Mouse (Mus musculus): ENCODE results near the gene Mecom. TPM values are rescaled to one million over a fixed set of nuclear protein-coding genes. Genes with fewer than 3 reads are reported as not detected.

Mecom gene
- polyA plus RNA-seq, 1 experiment, result 1.8 TPM

DNA sequence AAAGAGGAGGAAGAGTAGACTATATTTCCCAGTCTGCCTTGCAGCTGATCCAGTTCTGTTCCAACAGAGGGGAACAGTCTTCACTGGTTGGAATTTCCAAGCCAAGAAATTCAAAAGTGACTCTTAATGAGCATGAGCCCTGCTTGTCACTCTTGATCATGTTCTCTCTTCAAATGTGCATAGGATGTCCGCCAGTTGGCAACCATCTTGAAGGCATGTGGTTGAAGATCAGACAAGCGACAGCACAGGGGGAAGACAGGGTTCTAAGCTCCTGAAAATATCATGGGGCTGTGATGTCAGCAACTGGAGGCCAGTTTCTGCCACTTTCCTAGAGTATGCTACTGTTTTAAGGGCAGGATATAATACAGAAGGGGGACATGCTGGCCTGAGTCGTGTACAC, 414.8 kb downstream of the Mecom start:
- Histone ChIP-seq H3K36me3 (ENCODE audit: control insufficient read depth, insufficient read depth) (no peaks in the 10 kb centered on the region), H3K27me3 (ENCODE audit: control insufficient read depth, insufficient read depth, insufficient read length) (no peaks in the 10 kb centered on the region), H3K79me2 (ENCODE audit: control insufficient read depth, insufficient read depth) (no peaks in the 10 kb centered on the region), H3K4me2 (ENCODE audit: low read depth) (no peak overlapping the region), H3ac (ENCODE audit: control insufficient read depth, insufficient read length) (no peak overlapping the region), H3K4me3 (no peak overlapping the region)
- no peak for TF ChIP-seq MAX (IDR thresholded peaks at IDR 0.05; ENCODE audit: low read depth)
- no peak for TF ChIP-seq USF1 (IDR thresholded peaks at IDR 0.05; ENCODE audit: low read depth)
- no peak for TF ChIP-seq POLR2AphosphoS2 (IDR thresholded peaks at IDR 0.05; ENCODE audit: insufficient read length, low read depth)
- TF ChIP-seq TCF3 (IDR thresholded peaks at IDR 0.05; ENCODE audit: insufficient read length, low read depth), result no peak
- TF ChIP-seq REST (IDR thresholded peaks at IDR 0.05; ENCODE audit: insufficient read depth, insufficient read length), result no peak
- TF ChIP-seq CEBPB (IDR thresholded peaks at IDR 0.05; ENCODE audit: insufficient read depth, poor library complexity, severe bottlenecking), result no peak
- TF ChIP-seq TCF12 (IDR thresholded peaks at IDR 0.05; ENCODE audit: insufficient read depth, poor library complexity, severe bottlenecking), result no peak
- TF ChIP-seq E2F4 (IDR thresholded peaks at IDR 0.05; ENCODE audit: insufficient read depth), result no peak
- TF ChIP-seq MYOD1 (IDR thresholded peaks at IDR 0.05; ENCODE audit: control insufficient read depth in 1 of 3, insufficient read length in 2 of 3, low read depth in 2 of 3), result no peak
- no peak for TF ChIP-seq POLR2A (IDR thresholded peaks at IDR 0.05; ENCODE audit: insufficient read length, low read depth)
- no peak for TF ChIP-seq MYOG (IDR thresholded peaks at IDR 0.05; ENCODE audit: control insufficient read depth in 1 of 3, insufficient read depth in 1 of 3, insufficient read length in 2 of 3, low read depth in 2 of 3)
- no peak for TF ChIP-seq SRF (IDR thresholded peaks at IDR 0.05; ENCODE audit: control insufficient read depth, insufficient read length, low read depth)

DNA sequence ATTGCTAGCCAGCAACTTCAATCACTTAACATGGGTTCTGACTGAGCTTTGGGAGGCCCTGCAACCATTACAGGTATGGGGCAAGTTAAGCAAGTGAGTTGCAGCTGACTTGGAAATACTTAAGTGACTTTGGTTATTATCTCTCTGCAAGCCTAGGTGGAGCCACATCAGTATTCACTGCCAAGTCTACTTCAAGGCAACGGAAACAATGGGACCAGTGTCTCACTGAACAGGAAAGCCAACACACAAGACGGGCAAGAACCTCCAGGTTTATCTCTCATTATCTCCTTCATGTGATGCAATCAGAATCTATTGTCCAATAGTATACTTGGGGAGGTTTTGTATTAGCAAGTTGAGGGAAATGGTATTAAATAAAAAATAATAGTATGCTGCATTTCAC, 415.4 kb downstream of the Mecom start:
- Histone ChIP-seq H3K4me2 (ENCODE audit: low read depth) (no peak overlapping the region), H3ac (ENCODE audit: control insufficient read depth, insufficient read length) (no peak overlapping the region), H3K27me3 (ENCODE audit: control insufficient read depth, insufficient read depth, insufficient read length) (no peaks in the 10 kb centered on the region), H3K79me2 (ENCODE audit: control insufficient read depth, insufficient read depth) (no peaks in the 10 kb centered on the region), H3K4me3 (no peak overlapping the region), H3K36me3 (ENCODE audit: control insufficient read depth, insufficient read depth) (no peaks in the 10 kb centered on the region)
- TF ChIP-seq MYOD1 (IDR thresholded peaks at IDR 0.05; ENCODE audit: control insufficient read depth in 1 of 3, insufficient read length in 2 of 3, low read depth in 2 of 3), result no peak
- no peak for TF ChIP-seq CEBPB (IDR thresholded peaks at IDR 0.05; ENCODE audit: insufficient read depth, poor library complexity, severe bottlenecking)

DNA sequence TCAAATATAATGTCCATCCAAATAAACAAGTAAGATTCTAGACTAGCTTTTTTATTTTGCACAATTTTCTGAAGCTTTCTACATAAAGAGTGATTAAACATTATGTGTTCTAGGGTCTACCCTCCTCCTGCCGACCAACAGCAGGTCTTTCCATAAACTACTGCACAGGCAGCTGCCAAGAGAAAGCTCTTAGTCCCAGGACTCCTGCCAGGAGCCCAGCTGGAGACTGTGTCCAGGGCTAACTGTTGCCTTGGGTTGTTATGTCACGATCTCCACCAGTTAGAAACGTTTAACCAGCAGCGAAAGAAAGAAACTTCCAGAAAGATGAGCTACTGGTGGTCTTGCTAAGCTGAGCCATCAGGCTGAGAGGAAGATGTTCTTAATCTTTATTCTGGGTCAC, 417.3 kb downstream of the Mecom start:
- no peaks in the 10 kb centered on the region for H3K36me3 ChIP-seq (ENCODE audit: control insufficient read depth, insufficient read depth)
- H3K4me2 ChIP-seq (ENCODE audit: low read depth), result no peak overlapping the region
- no peaks in the 10 kb centered on the region for H3K79me2 ChIP-seq (ENCODE audit: control insufficient read depth, insufficient read depth)
- H3ac ChIP-seq (ENCODE audit: control insufficient read depth, insufficient read length), result no peak overlapping the region
- no peak overlapping the region for H3K4me3 ChIP-seq
- H3K27me3 ChIP-seq (ENCODE audit: control insufficient read depth, insufficient read depth, insufficient read length), result no peaks in the 10 kb centered on the region
- TF ChIP-seq REST (IDR thresholded peaks at IDR 0.05; ENCODE audit: insufficient read depth, insufficient read length) (no peak), MYOG (IDR thresholded peaks at IDR 0.05; ENCODE audit: control insufficient read depth in 1 of 3, insufficient read depth in 1 of 3, insufficient read length in 2 of 3, low read depth in 2 of 3) (no peak), CEBPB (IDR thresholded peaks at IDR 0.05; ENCODE audit: insufficient read depth, poor library complexity, severe bottlenecking) (no peak), TCF12 (IDR thresholded peaks at IDR 0.05; ENCODE audit: insufficient read depth, poor library complexity, severe bottlenecking) (no peak), MYOD1 (IDR thresholded peaks at IDR 0.05; ENCODE audit: control insufficient read depth in 1 of 3, insufficient read length in 2 of 3, low read depth in 2 of 3) (no peak), POLR2AphosphoS2 (IDR thresholded peaks at IDR 0.05; ENCODE audit: insufficient read length, low read depth) (no peak), MAX (IDR thresholded peaks at IDR 0.05; ENCODE audit: low read depth) (no peak), POLR2A (IDR thresholded peaks at IDR 0.05; ENCODE audit: insufficient read length, low read depth) (no peak), E2F4 (IDR thresholded peaks at IDR 0.05; ENCODE audit: insufficient read depth) (no peak), TCF3 (IDR thresholded peaks at IDR 0.05; ENCODE audit: insufficient read length, low read depth) (no peak), USF1 (IDR thresholded peaks at IDR 0.05; ENCODE audit: low read depth) (no peak), SRF (IDR thresholded peaks at IDR 0.05; ENCODE audit: control insufficient read depth, insufficient read length, low read depth) (no peak)

DNA sequence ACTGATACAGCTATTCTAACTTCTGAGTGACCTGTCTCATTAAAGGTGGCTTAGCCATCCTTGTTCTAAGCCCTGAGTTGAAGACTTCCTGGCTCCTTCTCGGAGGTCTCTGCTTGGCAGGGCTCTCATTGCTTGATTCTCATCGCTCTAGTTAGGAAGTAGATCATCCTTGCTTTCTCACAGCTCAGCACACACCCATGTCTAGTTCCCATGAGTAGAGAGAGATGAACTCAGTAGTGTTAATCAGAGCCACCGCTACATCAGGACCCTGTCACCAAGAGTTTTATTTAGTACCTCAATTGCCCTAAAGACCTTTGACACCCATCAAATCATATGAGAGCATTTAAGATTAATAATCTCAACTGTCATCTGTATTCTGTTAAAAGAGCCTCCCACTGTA, 425.2 kb downstream of the Mecom start:
- H3K36me3 ChIP-seq (ENCODE audit: control insufficient read depth, insufficient read depth), result no peaks in the 10 kb centered on the region
- H3K79me2 ChIP-seq (ENCODE audit: control insufficient read depth, insufficient read depth), result no peaks in the 10 kb centered on the region
- H3K27me3 ChIP-seq (ENCODE audit: control insufficient read depth, insufficient read depth, insufficient read length), result no peaks in the 10 kb centered on the region
- no peak overlapping the region for H3K4me2 ChIP-seq (ENCODE audit: low read depth)
- no peak overlapping the region for H3ac ChIP-seq (ENCODE audit: control insufficient read depth, insufficient read length)
- TF ChIP-seq MAX (IDR thresholded peaks at IDR 0.05; ENCODE audit: low read depth) (no peak), MYOG (IDR thresholded peaks at IDR 0.05; ENCODE audit: control insufficient read depth in 1 of 3, insufficient read depth in 1 of 3, insufficient read length in 2 of 3, low read depth in 2 of 3) (no peak), TCF3 (IDR thresholded peaks at IDR 0.05; ENCODE audit: insufficient read length, low read depth) (no peak), SRF (IDR thresholded peaks at IDR 0.05; ENCODE audit: control insufficient read depth, insufficient read length, low read depth) (no peak), MYOD1 (IDR thresholded peaks at IDR 0.05; ENCODE audit: control insufficient read depth in 1 of 3, insufficient read length in 2 of 3, low read depth in 2 of 3) (no peak), REST (IDR thresholded peaks at IDR 0.05; ENCODE audit: insufficient read depth, insufficient read length) (no peak), POLR2A (IDR thresholded peaks at IDR 0.05; ENCODE audit: insufficient read length, low read depth) (no peak), POLR2AphosphoS2 (IDR thresholded peaks at IDR 0.05; ENCODE audit: insufficient read length, low read depth) (no peak), CEBPB (IDR thresholded peaks at IDR 0.05; ENCODE audit: insufficient read depth, poor library complexity, severe bottlenecking) (no peak)
- H3K4me3 ChIP-seq, result no peak overlapping the region

DNA sequence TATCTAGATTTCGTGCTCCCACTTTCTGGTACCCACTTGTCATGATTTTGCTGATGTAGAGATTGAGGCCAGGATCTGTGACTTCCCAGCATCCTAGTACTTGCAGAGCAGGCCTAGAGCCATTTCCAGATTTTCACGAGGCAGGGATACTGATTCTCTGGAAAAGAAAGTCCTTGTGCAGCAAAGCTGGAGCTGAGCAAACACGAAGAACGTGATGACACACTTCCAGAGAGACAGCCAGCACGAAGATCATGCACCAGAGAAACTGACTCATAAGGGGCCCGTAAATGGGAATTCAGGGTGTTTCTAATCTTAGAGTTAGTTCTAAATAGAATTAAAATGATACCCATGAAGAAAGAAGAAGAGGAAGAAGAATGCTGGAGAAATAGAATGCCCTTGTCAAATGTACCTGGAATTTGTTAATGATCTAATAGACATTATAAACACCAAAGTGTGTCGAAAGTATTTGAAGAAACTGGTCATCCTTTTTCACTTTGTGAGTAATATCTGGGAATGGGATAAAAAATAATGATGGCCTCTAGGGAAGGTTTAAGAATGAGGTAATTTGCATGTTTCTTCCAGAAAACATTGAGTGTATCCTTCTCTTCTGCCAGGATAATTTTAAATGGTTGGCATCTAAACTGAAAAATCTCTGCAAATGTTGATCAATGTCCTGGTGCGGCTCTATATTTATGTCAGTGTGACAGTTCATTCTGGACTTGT, 426.9 kb downstream of the Mecom start:
- H3K27me3 ChIP-seq (ENCODE audit: control insufficient read depth, insufficient read depth, insufficient read length), result no peaks in the 10 kb centered on the region
- H3K36me3 ChIP-seq (ENCODE audit: control insufficient read depth, insufficient read depth), result no peaks in the 10 kb centered on the region
- no peaks in the 10 kb centered on the region for H3K79me2 ChIP-seq (ENCODE audit: control insufficient read depth, insufficient read depth)
- H3ac ChIP-seq (ENCODE audit: control insufficient read depth, insufficient read length), result no peak overlapping the region
- TF ChIP-seq POLR2A (IDR thresholded peaks at IDR 0.05; ENCODE audit: insufficient read length, low read depth) (no peak), MYOD1 (IDR thresholded peaks at IDR 0.05; ENCODE audit: control insufficient read depth in 1 of 3, insufficient read length in 2 of 3, low read depth in 2 of 3) (no peak), MYOG (IDR thresholded peaks at IDR 0.05; ENCODE audit: control insufficient read depth in 1 of 3, insufficient read depth in 1 of 3, insufficient read length in 2 of 3, low read depth in 2 of 3) (no peak), TCF12 (IDR thresholded peaks at IDR 0.05; ENCODE audit: insufficient read depth, poor library complexity, severe bottlenecking) (no peak), USF1 (IDR thresholded peaks at IDR 0.05; ENCODE audit: low read depth) (no peak), MAX (IDR thresholded peaks at IDR 0.05; ENCODE audit: low read depth) (no peak), SRF (IDR thresholded peaks at IDR 0.05; ENCODE audit: control insufficient read depth, insufficient read length, low read depth) (no peak), E2F4 (IDR thresholded peaks at IDR 0.05; ENCODE audit: insufficient read depth) (no peak), REST (IDR thresholded peaks at IDR 0.05; ENCODE audit: insufficient read depth, insufficient read length) (no peak), POLR2AphosphoS2 (IDR thresholded peaks at IDR 0.05; ENCODE audit: insufficient read length, low read depth) (no peak), CEBPB (IDR thresholded peaks at IDR 0.05; ENCODE audit: insufficient read depth, poor library complexity, severe bottlenecking) (no peak), TCF3 (IDR thresholded peaks at IDR 0.05; ENCODE audit: insufficient read length, low read depth) (no peak)
- no peak overlapping the region for H3K4me3 ChIP-seq
- peak overlapping the region; percentile 54 for H3K4me2 ChIP-seq (ENCODE audit: low read depth)
